Mouse (Mus musculus) spleen, adult 10 weeks (tissue): ENCODE data around the gene Gjb5. TPM values are rescaled to one million over a fixed set of nuclear protein-coding genes. Genes with fewer than 3 reads are reported as not detected.

Source experiments
- polyA plus RNA-seq: library from polyadenylated mRNA; stranded (reverse); fragments of 350-450 nt; fragmentation: Illumina TruSeq; extraction: RNeasy Lipid Tissue Mini Kit (QIAGEN cat#74804); gene quantifications from one replicate; pipeline ENCODE4 v1.2.3, GENCODE M21; 2015; ENCODE audit warnings: low replicate concordance; ENCODE audit not compliant: insufficient read depth

The Gjb5 gene
- polyA plus RNA-seq = not detected

GRCm38 (mm10) chr4:127358018-127358417 is at the start of gene Gjb5:
TSS of gene Gjb5 (minus strand) at chr4:127358181.

GRCm38 (mm10) chr4:127353951-127354438 is 4.0 kb downstream of the Gjb5 start, which contains the start of gene Gjb4:
TSS of gene Gjb4 (minus strand) at chr4:127354081.

GRCm38 (mm10) chr4:127330181-127331100 is 27.5 kb downstream of the Gjb5 start, which contains the start of gene Gjb3:
TSS of gene Gjb3 (minus strand) at chr4:127330844.

GRCm38 (mm10) chr4:127313861-127314260 is 44.1 kb downstream of the Gjb5 start, which contains the start of gene Gja4:
TSS of gene Gja4 (minus strand) at chr4:127314039.

Other genes with a start within 250 kb of the Gjb5 start
- gene Tmem35b, start 234.5 kb downstream of the Gjb5 start, polyA plus RNA-seq = 18.9 TPM
- not detected for gene Dlgap3, start 189.0 kb downstream of the Gjb5 start, polyA plus RNA-seq
- gene Smim12, start 114.4 kb downstream of the Gjb5 start, polyA plus RNA-seq = 18.3 TPM
- 3.5 TPM for gene Gja4, start 44.1 kb downstream of the Gjb5 start, polyA plus RNA-seq
- not detected for gene Gjb3, start 27.3 kb downstream of the Gjb5 start, polyA plus RNA-seq
- not detected for gene Gjb4, start 4.1 kb downstream of the Gjb5 start, polyA plus RNA-seq